Mouse (Mus musculus): ENCODE results near the gene Adap1. TPM values are rescaled to one million over a fixed set of nuclear protein-coding genes. Genes with fewer than 3 reads are reported as not detected.

Adap1 gene
- total RNA-seq, 1 experiment, result 65.0 TPM

DNA sequence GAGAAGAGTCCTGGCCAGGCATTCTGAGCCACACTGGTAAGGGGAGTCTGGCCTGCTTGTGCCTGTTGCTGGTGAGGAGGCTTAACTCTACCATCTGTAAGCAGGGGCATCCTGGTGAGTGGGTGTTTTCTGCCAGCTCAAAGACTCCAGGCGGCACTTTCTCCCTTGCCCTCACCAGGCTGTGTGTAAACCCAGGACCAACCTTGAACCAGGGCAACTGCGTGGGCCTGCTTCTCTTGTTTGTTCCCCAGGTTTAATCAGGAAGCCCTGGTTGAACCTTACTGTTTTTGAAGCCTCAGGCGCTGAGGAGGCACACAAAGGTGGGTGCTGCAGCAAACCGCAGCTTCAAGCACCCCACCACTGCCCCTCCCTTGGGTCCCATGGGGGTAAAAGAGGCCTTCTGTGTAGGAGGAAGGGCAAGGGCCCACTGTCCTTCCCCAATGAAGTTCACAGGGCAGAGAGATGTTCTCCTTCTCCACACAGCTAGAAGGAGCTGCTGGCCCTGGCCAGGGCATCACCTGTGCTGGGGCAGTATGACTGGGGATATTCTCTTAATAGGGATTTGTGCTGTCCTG lies 42.5 kb upstream of the Adap1 start:
- H3K4me1 ChIP-seq (ENCODE audit: control insufficient read depth in 2 of 2, insufficient read depth in 2 of 2, low read length in 2 of 2, poor library complexity in 1 of 2), result peaks cover 4 to 36% of the 10 kb centered on the region in 2 experiments; a peak in 3 of 4 replicates

DNA sequence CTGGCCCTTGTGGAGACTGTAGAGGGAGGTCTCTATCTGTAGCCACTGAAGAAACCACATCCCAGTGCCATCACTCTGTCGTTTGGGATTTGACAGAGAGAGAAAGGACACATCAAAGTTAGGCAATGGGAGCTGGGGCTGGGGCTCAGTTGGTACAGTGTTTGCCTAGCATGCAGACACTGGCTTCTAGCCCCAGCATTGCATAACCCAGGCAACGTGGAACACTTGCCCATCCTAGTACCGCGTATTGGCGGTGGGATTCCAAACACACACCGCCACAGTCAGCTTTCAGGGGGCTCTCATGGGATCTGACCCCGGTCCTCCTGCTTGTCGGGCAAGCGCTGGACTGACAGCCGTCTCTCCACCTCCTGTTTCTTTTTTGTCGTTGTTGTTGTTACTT lies 41.1 kb upstream of the Adap1 start:
- no peak overlapping the region for H3K27ac ChIP-seq (ENCODE audit: insufficient read depth, low read depth, low read length, poor library complexity, severe bottlenecking)
- peaks cover 4% of the 10 kb centered on the region; the same call in 1 of the 2 replicates for H3K36me3 ChIP-seq (ENCODE audit: control insufficient read depth, insufficient read depth, low read length, poor library complexity, severe bottlenecking)
- no peak overlapping the region for H3K9ac ChIP-seq (ENCODE audit: insufficient read depth, low read depth, low read length, poor library complexity, severe bottlenecking)
- H3K4me3 ChIP-seq (ENCODE audit: insufficient read depth in 1 of 2, low read depth in 1 of 2, low read length in 2 of 2, poor library complexity in 1 of 2, severe bottlenecking in 1 of 2), result peak overlapping the region in 1 of 2 experiments; percentile 18; a peak in 2 of 4 replicates
- no peak for DNase-seq (ENCODE audit: low read depth, low spot score)
- H3K4me1 ChIP-seq (ENCODE audit: control insufficient read depth in 2 of 2, insufficient read depth in 2 of 2, low read length in 2 of 2, poor library complexity in 1 of 2), result peaks cover 2 to 32% of the 10 kb centered on the region in 2 experiments; a peak in 3 of 4 replicates
- in situ Hi-C loops (cut with MboI; ENCODE audit: low sequenced_read_pairs in 2 of 2, unreplicated experiment in 2 of 2), result no loop called here
- H3K9me3 ChIP-seq (ENCODE audit: control insufficient read depth, insufficient read depth, low read depth, low read length), result no peaks in the 10 kb centered on the region
- no peak for TF ChIP-seq MAFK (IDR thresholded peaks at IDR 0.05; ENCODE audit: insufficient read depth, low read depth, low read length)
- no peak for TF ChIP-seq HCFC1 (IDR thresholded peaks at IDR 0.05; ENCODE audit: borderline replicate concordance, insufficient read depth, low read length)
- TF ChIP-seq ZC3H11A (IDR thresholded peaks at IDR 0.05; ENCODE audit: borderline replicate concordance, low read depth, low read length), result no peak
- no peak for TF ChIP-seq CHD2 (IDR thresholded peaks at IDR 0.05; ENCODE audit: low read depth, low read length)
- no peak for TF ChIP-seq ZNF384 (IDR thresholded peaks at IDR 0.05; ENCODE audit: low read depth, low read length)

More for the DNA sequence above, 42.5 kb upstream of the Adap1 start:
- Histone ChIP-seq H3K36me3 (ENCODE audit: control insufficient read depth, insufficient read depth, low read length, poor library complexity, severe bottlenecking) (peaks cover 4% of the 10 kb centered on the region; the same call in 1 of the 2 replicates), H3K9me3 (ENCODE audit: control insufficient read depth, insufficient read depth, low read depth, low read length) (no peaks in the 10 kb centered on the region), H3K4me3 (ENCODE audit: insufficient read depth in 1 of 2, low read depth in 1 of 2, low read length in 2 of 2, poor library complexity in 1 of 2, severe bottlenecking in 1 of 2) (no peak overlapping the region), H3K27ac (ENCODE audit: insufficient read depth, low read depth, low read length, poor library complexity, severe bottlenecking) (no peak overlapping the region), H3K9ac (ENCODE audit: insufficient read depth, low read depth, low read length, poor library complexity, severe bottlenecking) (no peak overlapping the region)
- no peak for DNase-seq (ENCODE audit: low read depth, low spot score)
- TF ChIP-seq ZC3H11A (IDR thresholded peaks at IDR 0.05; ENCODE audit: borderline replicate concordance, low read depth, low read length) (no peak), HCFC1 (IDR thresholded peaks at IDR 0.05; ENCODE audit: borderline replicate concordance, insufficient read depth, low read length) (no peak), ZNF384 (IDR thresholded peaks at IDR 0.05; ENCODE audit: low read depth, low read length) (no peak), CHD2 (IDR thresholded peaks at IDR 0.05; ENCODE audit: low read depth, low read length) (no peak), MAFK (IDR thresholded peaks at IDR 0.05; ENCODE audit: insufficient read depth, low read depth, low read length) (no peak)
- in situ Hi-C loops (cut with MboI; ENCODE audit: low sequenced_read_pairs in 2 of 2, unreplicated experiment in 2 of 2), result no loop called here

- TF ChIP-seq ZC3H11A (IDR thresholded peaks at IDR 0.05; ENCODE audit: borderline replicate concordance, low read depth, low read length) (no peak), MAFK (IDR thresholded peaks at IDR 0.05; ENCODE audit: insufficient read depth, low read depth, low read length) (no peak), ZNF384 (IDR thresholded peaks at IDR 0.05; ENCODE audit: low read depth, low read length) (no peak), CHD2 (IDR thresholded peaks at IDR 0.05; ENCODE audit: low read depth, low read length) (no peak), HCFC1 (IDR thresholded peaks at IDR 0.05; ENCODE audit: borderline replicate concordance, insufficient read depth, low read length) (no peak)
- no peaks in the 10 kb centered on the region for H3K9me3 ChIP-seq (ENCODE audit: control insufficient read depth, insufficient read depth, low read depth, low read length)
- peaks cover 2 to 28% of the 10 kb centered on the region in 2 experiments; a peak in 2 of 4 replicates for H3K4me1 ChIP-seq (ENCODE audit: control insufficient read depth in 2 of 2, insufficient read depth in 2 of 2, low read length in 2 of 2, poor library complexity in 1 of 2)
- peaks cover 4% of the 10 kb centered on the region; the same call in 1 of the 2 replicates for H3K36me3 ChIP-seq (ENCODE audit: control insufficient read depth, insufficient read depth, low read length, poor library complexity, severe bottlenecking)
- no peak overlapping the region for H3K4me3 ChIP-seq (ENCODE audit: insufficient read depth in 1 of 2, low read depth in 1 of 2, low read length in 2 of 2, poor library complexity in 1 of 2, severe bottlenecking in 1 of 2)
- no peak overlapping the region for H3K9ac ChIP-seq (ENCODE audit: insufficient read depth, low read depth, low read length, poor library complexity, severe bottlenecking)
- no peak for DNase-seq (ENCODE audit: low read depth, low spot score)
- no peak overlapping the region; the same call in 1 of the 2 replicates for H3K27ac ChIP-seq (ENCODE audit: insufficient read depth, low read depth, low read length, poor library complexity, severe bottlenecking)
- in situ Hi-C loops (cut with MboI; ENCODE audit: low sequenced_read_pairs in 2 of 2, unreplicated experiment in 2 of 2), result no loop called here
Observed at GRCm38 (mm10) chr5:139365827-139366226, 40.4 kb upstream of the Adap1 start.

DNA sequence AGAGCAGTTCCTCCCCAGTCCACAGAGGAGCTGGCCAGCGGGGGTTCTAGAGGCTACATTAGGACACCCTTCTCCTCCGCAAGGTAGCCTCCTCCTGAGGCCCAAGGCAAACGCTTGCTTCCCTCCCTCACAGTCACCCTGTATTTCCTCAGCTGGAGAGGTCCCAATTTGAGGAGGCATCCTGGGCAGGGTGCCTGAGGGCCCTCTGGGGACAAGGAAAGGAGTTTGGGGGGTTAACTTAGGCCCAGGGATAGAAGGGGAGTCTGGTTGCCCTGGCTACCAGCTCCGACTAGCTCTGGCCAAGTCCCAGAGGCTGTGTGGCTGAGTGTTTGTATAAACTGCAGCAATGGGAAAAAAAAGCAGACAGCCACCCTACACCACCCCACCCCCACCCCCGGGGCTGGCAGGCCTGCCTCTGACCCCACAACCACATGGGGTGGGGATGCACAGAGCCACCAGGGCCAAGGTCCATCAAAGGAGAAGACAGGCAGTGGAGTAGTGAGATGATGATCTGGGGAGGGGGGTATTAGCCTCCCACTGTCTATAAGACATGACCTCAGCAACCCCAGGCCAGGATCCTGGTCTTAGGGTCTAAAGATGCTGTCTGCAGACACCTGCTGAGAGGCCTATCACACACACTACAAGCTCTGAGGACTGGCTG lies 39.6 kb upstream of the Adap1 start:
- Histone ChIP-seq H3K36me3 (ENCODE audit: control insufficient read depth, insufficient read depth, low read length, poor library complexity, severe bottlenecking) (peaks cover 7% of the 10 kb centered on the region; the same call in 1 of the 2 replicates), H3K9ac (ENCODE audit: insufficient read depth, low read depth, low read length, poor library complexity, severe bottlenecking) (peak overlapping the region; percentile 21; the same call in 1 of the 2 replicates), H3K4me3 (ENCODE audit: insufficient read depth in 1 of 2, low read depth in 1 of 2, low read length in 2 of 2, poor library complexity in 1 of 2, severe bottlenecking in 1 of 2) (no peak overlapping the region), H3K9me3 (ENCODE audit: control insufficient read depth, insufficient read depth, low read depth, low read length) (no peaks in the 10 kb centered on the region), H3K4me1 (ENCODE audit: control insufficient read depth in 2 of 2, insufficient read depth in 2 of 2, low read length in 2 of 2, poor library complexity in 1 of 2) (peaks cover 2 to 26% of the 10 kb centered on the region in 2 experiments; a peak in 2 of 4 replicates), H3K27ac (ENCODE audit: insufficient read depth, low read depth, low read length, poor library complexity, severe bottlenecking) (0 out of 2 replicates have a peak overlapping the region, but pooled peaks have one; percentile 14)
- in situ Hi-C loops (cut with MboI; ENCODE audit: low sequenced_read_pairs in 2 of 2, unreplicated experiment in 2 of 2), result no loop called here
- no peak for DNase-seq (ENCODE audit: low read depth, low spot score)
- TF ChIP-seq ZNF384 (IDR thresholded peaks at IDR 0.05; ENCODE audit: low read depth, low read length) (no peak), MAFK (IDR thresholded peaks at IDR 0.05; ENCODE audit: insufficient read depth, low read depth, low read length) (no peak), HCFC1 (IDR thresholded peaks at IDR 0.05; ENCODE audit: borderline replicate concordance, insufficient read depth, low read length) (no peak), CHD2 (IDR thresholded peaks at IDR 0.05; ENCODE audit: low read depth, low read length) (no peak), ZC3H11A (IDR thresholded peaks at IDR 0.05; ENCODE audit: borderline replicate concordance, low read depth, low read length) (no peak)

Data from ES-E14 (cell line).